Comparison of ENCODE assay signal across 31 mouse cellular contexts in the genomic region with DNA sequence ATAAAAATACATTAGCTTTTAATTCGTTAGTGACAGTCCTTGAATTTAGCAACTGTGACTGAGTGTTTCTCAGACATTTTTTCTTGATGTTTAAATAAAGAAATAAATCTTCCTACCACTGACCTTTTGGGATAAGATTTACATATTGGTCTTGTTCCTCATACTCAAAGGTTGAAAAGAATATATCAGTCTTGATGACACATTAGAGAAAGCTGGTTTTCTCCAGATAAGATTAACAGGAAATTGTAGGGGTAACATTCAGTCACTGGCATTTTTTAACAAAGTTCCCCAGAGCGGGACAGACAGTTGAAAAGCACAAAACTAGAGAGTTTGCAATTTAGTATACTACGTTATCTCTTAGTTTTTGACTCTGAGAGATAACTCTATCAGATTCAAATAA. TPM values are rescaled to one million over a fixed set of nuclear protein-coding genes. Genes with fewer than 3 reads are reported as not detected.
"Had no signal": no experiment of that assay in that cellular context is flagged by ENCODE, and none has a peak within 500 bp of the region (broad histone marks: within the 10 kb centered on the region; RNA-seq: fewer than 3 reads in every experiment).

No protein-coding gene starts in this region.

- H3K4me1 ChIP-seq: limb, embryonic 10.5 days; limb, embryonic 12.5 days; limb, embryonic 13.5 days; limb, embryonic 15.5 days; liver, embryonic 12.5 days; liver, embryonic 13.5 days; liver, embryonic 15.5 days; lung, embryonic 15.5 days; megakaryocyte, embryonic 14.5 days; midbrain, embryonic 10.5 days; midbrain, embryonic 12.5 days; midbrain, embryonic 13.5 days; midbrain, embryonic 15.5 days; neural tube, embryonic 12.5 days had no signal

- H3K9me3 ChIP-seq: limb, embryonic 10.5 days; limb, embryonic 12.5 days; limb, embryonic 15.5 days; liver, embryonic 12.5 days; liver, embryonic 13.5 days; liver, embryonic 15.5 days; lung, embryonic 15.5 days; megakaryocyte, embryonic 14.5 days; midbrain, embryonic 12.5 days; midbrain, embryonic 13.5 days; midbrain, embryonic 15.5 days; neural tube, embryonic 12.5 days had no signal

- H3K4me3 ChIP-seq: limb, embryonic 10.5 days; limb, embryonic 12.5 days; limb, embryonic 13.5 days; limb, embryonic 15.5 days; liver, embryonic 12.5 days; liver, embryonic 13.5 days; liver, embryonic 15.5 days; lung, embryonic 15.5 days; megakaryocyte, embryonic 14.5 days; midbrain, embryonic 10.5 days; midbrain, embryonic 12.5 days; midbrain, embryonic 13.5 days; midbrain, embryonic 15.5 days; myocyte; neural tube, embryonic 12.5 days had no signal

- H3K9ac ChIP-seq: limb, embryonic 12.5 days; limb, embryonic 13.5 days; limb, embryonic 15.5 days; liver, embryonic 12.5 days; liver, embryonic 13.5 days; liver, embryonic 14.5 days; liver, embryonic 15.5 days; liver, postnatal 0 days; lung, embryonic 14.5 days; lung, embryonic 15.5 days; midbrain, embryonic 12.5 days; midbrain, embryonic 13.5 days; midbrain, embryonic 15.5 days; neural tube, embryonic 12.5 days had no signal

- H3K27ac ChIP-seq: limb, embryonic 10.5 days; limb, embryonic 12.5 days; limb, embryonic 13.5 days; limb, embryonic 15.5 days; liver, embryonic 12.5 days; liver, embryonic 13.5 days; liver, embryonic 14.5 days; liver, embryonic 15.5 days; lung, embryonic 15.5 days; macrophage; midbrain, embryonic 10.5 days; midbrain, embryonic 12.5 days; midbrain, embryonic 13.5 days; midbrain, embryonic 15.5 days; neural tube, embryonic 12.5 days had no signal

- DNase-seq: left cerebral cortex, postnatal 4 days; liver, embryonic 13.5 days; liver, postnatal 0 days; lung, adult 18-20 months; lung, adult 2 months; lung, embryonic 14.5 days; lung, postnatal 10 days; lung, postnatal 14 days; lung, postnatal 36 days; lung, postnatal 4 days; midbrain, embryonic 14.5 days had no signal

- H3K27me3 ChIP-seq: limb, embryonic 12.5 days; limb, embryonic 13.5 days; limb, embryonic 15.5 days; liver, embryonic 12.5 days; liver, embryonic 13.5 days; liver, embryonic 15.5 days; lung, embryonic 15.5 days; megakaryocyte, embryonic 14.5 days; midbrain, embryonic 12.5 days; midbrain, embryonic 13.5 days; midbrain, embryonic 15.5 days; neural tube, embryonic 12.5 days had no signal

- H3K36me3 ChIP-seq: limb, embryonic 10.5 days; limb, embryonic 12.5 days; limb, embryonic 13.5 days; limb, embryonic 15.5 days; liver, embryonic 12.5 days; liver, embryonic 13.5 days; liver, embryonic 15.5 days; lung, embryonic 15.5 days; midbrain, embryonic 10.5 days; midbrain, embryonic 12.5 days; midbrain, embryonic 13.5 days; midbrain, embryonic 15.5 days; neural tube, embryonic 12.5 days had no signal

RNA-seq across cellular contexts. Expression of a gene that starts 39.4 kb away (rescaled TPM):
- total RNA-seq: megakaryocyte progenitor cell, adult 5-6 weeks; megakaryocyte, adult 5-6 weeks; megakaryocyte-erythroid progenitor cell, adult 5-6 weeks; monocyte, adult 5-6 weeks had no signal
- polyA plus RNA-seq: macrophage, myocyte had no signal
